Mouse (Mus musculus): Measurements from ENCODE around the gene Selplg. TPM values are rescaled to one million over a fixed set of nuclear protein-coding genes. Genes with fewer than 3 reads are reported as not detected.

Gene Selplg
- total RNA-seq, 2 experiments from 2014 or later = 29.3 to 33.5 TPM

- no peak for DNase-seq (ENCODE audit: extremely low spot score in 1 of 2, low spot score in 1 of 2)
These were observed 22.7 kb upstream of the Selplg start for GRCm38 (mm10) chr5:113855117-113855516.

GRCm38 (mm10) chr5:113854494-113854893, 22.1 kb upstream of the Selplg start:
- peak; percentile 83 to 94 for DNase-seq (ENCODE audit: extremely low spot score in 1 of 2, low spot score in 1 of 2)

DNA sequence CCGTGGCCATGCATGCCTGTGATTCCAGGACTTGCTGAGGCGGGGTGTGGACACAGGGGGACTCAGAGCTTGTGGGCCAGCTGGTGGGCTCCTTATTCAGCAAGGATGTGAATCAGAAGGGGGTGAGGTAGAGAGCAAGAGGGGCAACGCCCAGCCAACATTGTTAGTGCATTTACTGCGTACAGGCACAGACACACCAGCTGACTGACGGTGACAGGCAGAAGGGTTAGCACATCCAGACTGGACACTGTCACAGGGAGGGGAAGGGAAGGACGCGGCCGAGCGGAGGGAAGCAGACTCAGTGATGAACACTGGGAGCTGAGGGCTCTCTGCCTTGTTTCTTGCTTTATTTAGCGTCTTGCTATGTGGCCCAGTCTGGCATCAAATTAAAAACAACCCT, 21.1 kb upstream of the Selplg start:
- no peak for DNase-seq (ENCODE audit: extremely low spot score in 1 of 2, low spot score in 1 of 2)

- DNase-seq (ENCODE audit: extremely low spot score in 1 of 2, low spot score in 1 of 2) = no peak
These were observed 20.0 kb upstream of the Selplg start for GRCm38 (mm10) chr5:113852463-113852862.

GRCm38 (mm10) chr5:113850680-113851230, 18.3 kb upstream of the Selplg start:
- DNase-seq (ENCODE audit: extremely low spot score in 1 of 2, low spot score in 1 of 2) = no peak

DNA sequence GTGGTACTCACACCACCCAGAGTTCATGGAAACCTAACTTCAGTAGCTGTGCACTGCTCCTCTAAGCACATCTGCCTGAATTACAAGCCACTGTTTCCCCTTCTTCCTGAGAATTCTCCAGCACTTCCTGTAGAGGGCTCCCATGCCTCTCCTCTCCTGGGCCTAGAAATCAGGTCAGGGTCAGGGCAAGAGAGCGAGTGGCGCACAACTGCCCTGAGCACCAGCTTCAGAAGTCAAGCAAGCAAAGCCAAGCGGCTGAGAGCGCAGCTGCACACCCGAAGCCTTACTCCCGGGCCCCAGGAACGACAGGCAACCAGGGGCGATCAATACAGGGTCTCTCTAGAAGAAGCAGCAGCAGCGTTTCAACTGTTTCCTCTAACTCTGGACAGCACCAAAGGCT, 15.2 kb upstream of the Selplg start:
- DNase-seq (ENCODE audit: extremely low spot score in 1 of 2, low spot score in 1 of 2) = no peak

GRCm38 (mm10) chr5:113846656-113847055, 14.2 kb upstream of the Selplg start:
- DNase-seq (ENCODE audit: extremely low spot score in 1 of 2, low spot score in 1 of 2) = no peak

- DNase-seq (ENCODE audit: extremely low spot score in 1 of 2, low spot score in 1 of 2) = no peak
These were observed 13.2 kb upstream of the Selplg start for GRCm38 (mm10) chr5:113845627-113846026.

DNA sequence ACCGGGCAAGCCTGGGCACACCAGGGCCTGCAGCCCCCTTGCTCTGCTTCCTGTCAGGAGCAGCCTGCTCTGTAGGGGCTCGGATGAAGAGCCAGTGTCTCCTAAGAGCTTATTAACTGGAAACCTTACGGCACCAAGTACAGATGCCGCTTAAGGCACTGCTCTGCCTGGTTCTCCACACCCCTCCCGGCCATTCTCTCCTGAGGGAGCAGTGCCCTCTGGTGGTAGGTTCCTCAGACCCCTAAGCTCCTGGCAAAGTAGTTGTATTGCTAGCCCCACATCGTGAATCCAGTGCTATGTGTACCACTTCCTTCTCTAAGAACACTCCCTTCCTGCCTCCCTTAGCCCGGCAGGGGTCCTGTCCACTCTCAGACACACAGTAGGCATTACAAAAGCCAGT, 12.3 kb upstream of the Selplg start:
- peak; percentile 44 to 80 for DNase-seq (ENCODE audit: extremely low spot score in 1 of 2, low spot score in 1 of 2)

GRCm38 (mm10) chr5:113844106-113844505, 11.7 kb upstream of the Selplg start:
- DNase-seq (ENCODE audit: extremely low spot score in 1 of 2, low spot score in 1 of 2) = no peak

GRCm38 (mm10) chr5:113842906-113843305, 10.5 kb upstream of the Selplg start:
- DNase-seq (ENCODE audit: extremely low spot score in 1 of 2, low spot score in 1 of 2) = no peak

DNA sequence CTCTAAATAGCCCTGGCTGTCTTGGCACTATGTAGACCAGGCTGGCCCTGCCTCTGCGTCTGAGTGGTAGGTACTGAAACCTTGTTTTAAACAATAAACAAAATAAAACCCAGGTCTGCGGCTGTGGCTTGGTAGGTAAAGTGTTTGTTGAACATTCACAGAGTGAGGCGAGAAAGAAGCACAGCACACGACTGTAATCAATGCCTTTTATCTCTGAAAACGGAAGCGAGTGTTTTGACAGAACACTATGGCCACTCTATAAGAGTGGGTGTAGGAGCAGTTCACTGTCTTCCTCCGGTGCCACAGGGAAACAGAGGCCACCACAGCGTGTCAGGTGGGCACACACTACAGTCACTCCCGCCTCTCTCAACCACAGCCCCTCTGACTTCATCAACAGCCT, 9.8 kb upstream of the Selplg start:
- no peak for DNase-seq (ENCODE audit: extremely low spot score in 1 of 2, low spot score in 1 of 2)

DNA sequence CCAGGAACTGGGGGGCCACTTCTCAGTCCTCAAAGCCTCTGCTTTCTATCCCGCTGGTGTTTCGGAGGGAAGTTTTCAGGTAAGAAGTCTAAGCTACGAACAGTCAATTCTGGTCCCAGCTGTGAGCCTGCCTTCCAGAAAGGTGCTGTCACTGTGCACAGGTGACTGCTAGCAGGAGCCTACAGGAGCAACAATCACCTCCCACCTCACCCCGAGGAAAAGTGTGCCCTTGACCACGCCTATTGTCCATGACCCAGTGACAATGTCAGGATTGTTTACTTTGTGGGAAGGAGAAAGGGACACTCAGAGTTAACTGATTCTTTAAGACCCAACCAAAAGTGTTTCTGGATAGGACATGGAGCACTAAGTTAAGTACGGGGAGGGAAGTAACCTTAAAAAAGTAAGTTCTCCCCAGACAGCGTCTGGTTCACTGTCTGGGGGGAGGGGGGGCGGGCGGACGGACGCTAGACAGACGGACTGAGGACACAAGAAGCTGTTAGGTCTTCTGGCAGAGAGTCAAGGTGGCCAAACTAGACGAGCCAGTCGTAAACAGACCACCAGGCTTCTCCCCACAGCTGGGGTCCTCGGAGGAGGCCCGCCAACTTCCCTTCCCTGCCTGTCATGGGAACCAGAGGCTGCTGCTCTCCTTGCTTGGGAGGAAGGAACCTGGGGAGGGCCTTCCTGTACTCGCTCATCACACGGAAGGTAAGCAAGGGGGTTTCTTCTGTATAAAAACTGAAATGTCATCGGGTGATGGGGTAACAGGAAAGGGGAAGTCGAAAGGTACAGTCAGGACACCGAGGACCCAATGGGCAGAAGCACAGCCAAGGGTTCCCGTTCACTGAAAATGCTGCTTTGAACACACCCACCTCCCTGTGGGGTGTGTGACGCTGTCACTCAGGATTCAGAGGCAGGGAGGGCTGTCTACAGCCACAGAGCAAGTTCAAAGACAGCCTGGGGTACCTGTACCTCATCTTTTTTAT, 9.1 kb upstream of the Selplg start:
- no peak for DNase-seq (ENCODE audit: extremely low spot score in 1 of 2, low spot score in 1 of 2)

- DNase-seq (ENCODE audit: extremely low spot score in 1 of 2, low spot score in 1 of 2) = no peak
These were observed 8.0 kb upstream of the Selplg start for GRCm38 (mm10) chr5:113840443-113840842.

GRCm38 (mm10) chr5:113836961-113837360, 4.5 kb upstream of the Selplg start:
- DNase-seq (ENCODE audit: extremely low spot score in 1 of 2, low spot score in 1 of 2) = no peak

- DNase-seq (ENCODE audit: extremely low spot score in 1 of 2, low spot score in 1 of 2) = no peak
These were observed 988 bp upstream of the Selplg start for GRCm38 (mm10) chr5:113833316-113833947.

DNA sequence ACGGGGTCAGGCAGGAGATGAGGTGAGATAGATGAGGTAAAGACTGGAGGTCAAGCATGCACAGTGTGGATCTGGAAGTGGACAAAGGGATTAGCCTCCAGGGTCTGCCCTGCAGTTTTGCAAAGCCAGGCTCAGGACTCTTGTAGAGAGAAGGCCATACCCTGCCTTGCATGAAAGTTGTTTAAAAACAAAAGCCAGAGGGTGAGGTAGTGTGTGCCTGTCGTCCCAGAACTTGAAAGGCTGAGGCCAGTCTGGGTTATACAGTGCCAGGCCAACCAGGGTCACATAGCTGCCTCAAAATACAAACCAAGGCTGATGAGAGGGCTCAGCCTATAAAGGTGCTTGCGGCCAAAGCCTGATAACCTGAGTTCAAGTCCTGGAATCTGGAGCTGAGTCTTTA, 703 bp downstream of the Selplg start:
- no peak for DNase-seq (ENCODE audit: extremely low spot score in 1 of 2, low spot score in 1 of 2)

DNA sequence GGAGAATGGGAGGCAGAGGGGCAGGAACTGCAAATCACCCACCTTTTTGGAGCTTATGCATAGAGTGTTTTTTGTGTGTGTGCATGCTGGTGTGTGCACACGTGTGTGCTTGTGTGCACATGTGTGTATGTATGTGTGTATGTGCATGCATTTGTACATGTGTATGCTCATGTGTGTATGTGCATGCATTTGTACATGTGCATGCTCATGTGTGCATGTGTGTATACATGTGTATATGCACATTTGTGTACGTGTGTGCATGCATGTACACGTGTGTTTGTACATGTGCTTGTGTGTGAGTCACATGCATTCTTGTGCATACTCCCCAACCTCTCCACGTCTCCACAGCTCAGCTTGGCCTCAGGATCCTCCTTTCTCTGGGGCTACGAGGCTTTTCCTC, 1.6 kb downstream of the Selplg start:
- DNase-seq (ENCODE audit: extremely low spot score in 1 of 2, low spot score in 1 of 2) = no peak

DNA sequence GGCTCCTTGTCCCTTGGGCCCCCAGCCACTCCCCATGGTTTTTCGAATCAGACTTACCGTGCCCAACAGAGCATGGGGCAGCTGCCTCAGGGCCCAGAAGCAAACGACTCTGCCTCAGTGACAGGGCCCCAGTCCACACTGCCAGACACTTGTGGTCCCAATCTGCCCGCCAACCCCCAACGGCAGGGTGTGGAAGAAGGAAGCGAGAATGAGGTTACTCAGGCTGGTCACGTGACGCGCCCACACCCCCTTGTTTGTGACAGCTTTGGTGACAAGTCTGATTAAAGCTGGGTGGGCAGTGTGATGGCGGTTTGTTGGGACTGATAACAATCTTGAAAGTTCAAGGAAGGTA, 2.2 kb downstream of the Selplg start:
- DNase-seq (ENCODE audit: extremely low spot score in 1 of 2, low spot score in 1 of 2) = no peak

GRCm38 (mm10) chr5:113829566-113830291, 2.7 kb downstream of the Selplg start:
- DNase-seq (ENCODE audit: extremely low spot score in 1 of 2, low spot score in 1 of 2) = no peak

- DNase-seq (ENCODE audit: extremely low spot score in 1 of 2, low spot score in 1 of 2) = no peak
These were observed 4.0 kb downstream of the Selplg start for GRCm38 (mm10) chr5:113828481-113828880.

All from layer of hippocampus, postnatal 25 days (tissue).